Mouse (Mus musculus) lung, adult 2 months (tissue): ENCODE data around the gene Mrpl2.

Experiments used
- CTCF ChIP-seq: fragments of 200-500 bp; IDR thresholded peaks from 2 replicates; pipeline ENCODE4 v1.5.1; 2011; ENCODE audit warnings: mild to moderate bottlenecking, low read length, control low read depth; ENCODE audit not compliant: insufficient read depth
- POLR2A ChIP-seq: fragments of 200-500 bp; IDR thresholded peaks from 2 replicates; pipeline ENCODE4 v1.6.1; 2011; ENCODE audit warnings: low read depth, mild to moderate bottlenecking, control low read depth, low read length, borderline replicate concordance; ENCODE audit errors: extremely low read depth

- TF ChIP-seq CTCF (no peak), POLR2A (peak; percentile 19; the same call in 1 of the 2 replicates)
These were observed 18.6 kb upstream of the Mrpl2 start for GRCm38 (mm10) chr17:46627409-46627808.
